Mouse (Mus musculus) lung, postnatal 0 days (tissue): ENCODE measurements around the gene Gnai2. TPM values are rescaled to one million over a fixed set of nuclear protein-coding genes. Genes with fewer than 3 reads are reported as not detected.

Source experiments
- ATAC-seq: fragments of 200-750 bp; cut with Nextera tagmentation; 2 replicates; pipeline ENCODE4 v1.8.0; 2017; ENCODE audit warnings: moderate library complexity
- DNase-seq: peaks from one replicate; pipeline ENCODE4 v3.0.0-alpha.2; 2016; ENCODE audit warnings: low spot score
- H3K27ac ChIP-seq: fragments of 300-500 bp; sonication (generic); 2 replicates; pipeline ENCODE4 v1.5.1; 2014; ENCODE audit warnings: antibody characterized with exemption, mild to moderate bottlenecking, low read length, mixed read lengths
- H3K27me3 ChIP-seq: fragments of 300-500 bp; sonication (generic); replicated peaks from 2 replicates; pipeline ENCODE4 v1.6.1; 2014; ENCODE audit warnings: low read length, mixed read lengths; ENCODE audit not compliant: insufficient read depth
- H3K36me3 ChIP-seq: fragments of 300-500 bp; sonication (generic); 2 replicates; pipeline ENCODE4 v1.6.1; 2014; ENCODE audit warnings: low read length, mixed read lengths; ENCODE audit not compliant: insufficient read depth
- H3K4me1 ChIP-seq: fragments of 300-500 bp; sonication (generic); 2 replicates; pipeline ENCODE4 v1.6.1; 2014; ENCODE audit warnings: antibody characterized with exemption, low read depth, low read length, mixed read lengths; ENCODE audit not compliant: insufficient read depth
- H3K4me2 ChIP-seq: fragments of 300-500 bp; sonication (generic); replicated peaks from 2 replicates; pipeline ENCODE4 v1.6.1; 2014; ENCODE audit warnings: low read depth, mild to moderate bottlenecking, low read length, moderate library complexity, mixed read lengths
- H3K4me3 ChIP-seq: fragments of 300-500 bp; sonication (generic); 2 replicates; pipeline ENCODE4 v1.5.1; 2014; ENCODE audit warnings: low read depth, low read length
- H3K9ac ChIP-seq: fragments of 300-500 bp; sonication (generic); replicated peaks from 2 replicates; pipeline ENCODE4 v1.6.1; 2014; ENCODE audit warnings: low read depth, mild to moderate bottlenecking
- H3K9me3 ChIP-seq: fragments of 300-500 bp; sonication (generic); 2 replicates; pipeline ENCODE4 v1.6.1; 2016; ENCODE audit warnings: low read length, mixed read lengths
- CTCF ChIP-seq: IDR thresholded peaks from 2 replicates; pipeline ENCODE4 v1.5.1; 2016; ENCODE audit warnings: antibody characterized with exemption, mild to moderate bottlenecking
- EP300 ChIP-seq: IDR thresholded peaks from 2 replicates; pipeline ENCODE4 v1.6.1; 2016; ENCODE audit warnings: antibody characterized with exemption, mild to moderate bottlenecking, control low read depth
- WGBS: fragments of 180-500 bp; shearing (Covaris S2); extraction: QIAGEN DNeasy Blood & Tissue Kit; methylation state at CpG from one replicate; pipeline ENCODE4 v1.1.7; 2014; 5-methylcytosine and 5-hydroxymethylcytosine counted together
- polyA plus RNA-seq: library from polyadenylated mRNA; unstranded; fragments of >200 nt; fragmentation: Nextera tagmentation; extraction: Ambion mirVana; gene quantifications from 2 replicates; pipeline ENCODE4 v1.2.1, GENCODE M21; 2015

Gene Gnai2
- polyA plus RNA-seq, 1 experiment from 2014 or later, result 414 TPM

DNA sequence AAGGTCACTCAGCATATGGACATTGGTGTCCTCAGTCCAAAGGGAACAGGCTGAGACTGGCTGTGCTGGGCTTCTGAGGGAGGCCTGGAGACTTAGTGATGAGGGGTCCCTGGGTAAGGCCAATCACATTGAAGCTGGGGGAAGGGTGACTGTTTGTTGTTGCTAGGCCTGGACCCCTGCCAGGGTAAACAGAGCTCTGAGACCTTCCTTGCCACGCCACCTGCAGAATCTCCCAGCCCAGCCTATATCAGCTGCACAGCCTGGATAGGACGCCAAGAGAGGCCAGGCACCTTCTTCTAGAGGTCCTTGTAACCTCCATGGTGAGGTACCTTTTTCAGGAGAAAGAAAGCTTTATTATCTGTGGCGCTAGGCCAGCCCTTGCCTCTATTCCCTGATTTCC lies 33.7 kb upstream of the Gnai2 start:
- WGBS, result 73% methylated on average over 3 of the region's 3 CpGs
- H3K9me3 ChIP-seq, result no peaks in the 10 kb centered on the region
- H3K4me3 ChIP-seq, result no peak overlapping the region
- no peaks in the 10 kb centered on the region for H3K36me3 ChIP-seq
- no peak overlapping the region for H3K4me2 ChIP-seq
- H3K4me1 ChIP-seq, result peaks cover 15% of the 10 kb centered on the region
- TF ChIP-seq EP300 (no peak), CTCF (no peak)
- no peak overlapping the region for H3K27ac ChIP-seq
- ATAC-seq, result no peak
- no peak for DNase-seq
- H3K27me3 ChIP-seq, result no peaks in the 10 kb centered on the region
- H3K9ac ChIP-seq, result no peak overlapping the region

DNA sequence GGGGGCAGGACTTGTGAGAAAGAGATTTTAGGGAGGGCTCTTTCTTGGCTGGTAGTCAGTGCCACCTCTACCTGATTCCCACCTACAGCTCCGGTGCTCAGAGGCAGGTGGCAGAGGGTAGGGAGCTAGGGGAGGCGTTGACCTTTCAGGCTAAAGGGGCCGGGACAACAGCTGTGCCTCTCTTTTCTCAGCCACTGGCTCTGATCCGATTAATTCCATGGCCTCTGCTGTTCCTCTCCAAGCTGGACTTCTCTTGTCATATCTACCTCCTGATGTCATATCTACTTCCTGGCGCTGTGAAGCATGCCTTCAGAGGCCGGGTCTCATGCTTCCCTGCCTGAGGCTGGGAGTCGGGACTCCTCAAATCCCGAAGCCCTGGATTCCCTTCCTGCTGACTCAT lies 32.8 kb upstream of the Gnai2 start:
- no peaks in the 10 kb centered on the region for H3K9me3 ChIP-seq
- H3K4me2 ChIP-seq, result no peak overlapping the region
- no peak for TF ChIP-seq CTCF
- TF ChIP-seq EP300, result no peak
- H3K27ac ChIP-seq, result no peak overlapping the region
- no peak overlapping the region for H3K9ac ChIP-seq
- H3K4me1 ChIP-seq, result peaks cover 15% of the 10 kb centered on the region
- DNase-seq (no peak), ATAC-seq (no peak; the same call in 1 of the 2 replicates)
- H3K27me3 ChIP-seq, result no peaks in the 10 kb centered on the region
- WGBS, result 47% methylated on average over 8 of the region's 8 CpGs
- H3K4me3 ChIP-seq, result no peak overlapping the region
- H3K36me3 ChIP-seq, result no peaks in the 10 kb centered on the region

DNA sequence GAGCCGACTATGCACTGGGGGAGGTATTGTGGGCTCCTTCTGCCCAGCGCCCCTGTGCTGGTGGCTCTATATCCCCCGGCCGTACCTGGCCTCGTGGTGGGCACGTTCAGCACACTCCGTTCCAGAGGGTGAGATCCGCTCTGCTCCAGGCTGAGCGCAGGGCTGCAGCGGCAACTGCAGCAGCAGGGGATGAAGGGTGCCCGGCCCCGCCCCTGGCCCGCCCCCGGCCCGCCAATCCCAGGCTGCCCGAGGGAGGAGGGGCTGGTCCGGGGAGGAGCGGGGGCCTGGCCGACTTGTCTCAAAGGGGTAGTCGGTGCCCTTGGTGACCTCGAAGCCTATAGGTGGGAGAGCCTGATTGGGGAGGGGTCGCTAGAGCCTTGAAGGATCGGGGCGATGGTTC lies 32.1 kb upstream of the Gnai2 start:
- Histone ChIP-seq H3K27ac (no peak overlapping the region), H3K4me3 (peak overlapping the region; percentile 29), H3K27me3 (no peaks in the 10 kb centered on the region), H3K4me1 (peaks cover 15% of the 10 kb centered on the region), H3K9me3 (no peaks in the 10 kb centered on the region), H3K4me2 (peak overlapping the region; percentile 74), H3K9ac (0 out of 2 replicates have a peak overlapping the region, but pooled peaks have one; percentile 5), H3K36me3 (no peaks in the 10 kb centered on the region)
- TF ChIP-seq CTCF (no peak), EP300 (no peak)
- DNase-seq (peak; percentile 47), ATAC-seq (peak; percentile 90)
- whole genome bisulfite sequencing, result under 1% methylated on average over 24 of the region's 24 CpGs

DNA sequence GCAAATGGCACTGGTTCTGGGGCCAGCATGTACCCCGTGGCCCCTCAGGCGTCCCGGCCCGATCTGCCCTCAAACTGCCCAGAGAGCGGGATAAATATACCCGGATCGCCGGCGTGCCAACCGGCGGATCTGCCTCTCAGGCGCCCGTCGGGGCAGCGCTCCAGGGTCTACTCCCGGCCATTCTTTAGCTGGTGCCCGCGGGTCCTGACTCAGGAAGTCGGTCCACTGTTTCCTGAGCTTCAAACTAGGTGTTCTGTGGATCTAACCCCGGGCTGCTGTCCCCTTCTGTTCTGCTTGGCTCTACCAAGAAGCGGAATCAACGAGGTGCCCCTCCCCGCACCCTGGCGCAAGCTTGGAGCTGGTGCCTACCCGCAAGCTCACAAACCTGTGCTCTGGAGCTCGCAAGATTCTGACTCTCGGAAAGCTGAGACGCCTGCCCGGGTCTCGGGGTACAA lies 31.6 kb upstream of the Gnai2 start:
- no peaks in the 10 kb centered on the region for H3K27me3 ChIP-seq
- TF ChIP-seq CTCF (no peak), EP300 (no peak)
- H3K27ac ChIP-seq, result no peak overlapping the region
- no peaks in the 10 kb centered on the region for H3K9me3 ChIP-seq
- H3K4me1 ChIP-seq, result peaks cover 15% of the 10 kb centered on the region
- no peaks in the 10 kb centered on the region for H3K36me3 ChIP-seq
- ATAC-seq (peak; percentile 37), DNase-seq (no peak)
- 0 out of 2 replicates have a peak overlapping the region, but pooled peaks have one; percentile 5 for H3K9ac ChIP-seq
- peak overlapping the region; percentile 74 for H3K4me2 ChIP-seq
- WGBS, result 0% methylated on average over 30 of the region's 30 CpGs
- peak overlapping the region; percentile 29 for H3K4me3 ChIP-seq

DNA sequence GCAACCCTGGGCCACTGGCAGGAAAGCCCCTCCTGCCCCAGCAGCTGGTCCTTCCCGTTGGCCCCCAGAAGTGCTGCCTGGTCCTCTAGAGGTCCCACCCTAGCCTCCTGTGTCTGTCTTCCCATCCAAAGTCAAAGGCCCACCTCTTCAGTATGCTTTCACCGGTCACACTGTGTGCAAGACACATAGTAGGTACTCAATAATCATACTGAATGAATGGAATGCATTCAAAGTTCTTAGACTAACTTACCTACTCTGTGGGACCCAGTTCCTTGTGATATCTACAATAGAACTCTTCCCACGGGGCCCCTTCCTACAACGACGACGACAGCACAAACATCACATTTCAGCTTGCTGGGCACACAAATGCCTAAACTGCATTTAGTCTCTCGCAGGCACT lies 30.1 kb upstream of the Gnai2 start:
- H3K27me3 ChIP-seq, result no peaks in the 10 kb centered on the region
- no peak overlapping the region for H3K9ac ChIP-seq
- no peak overlapping the region for H3K4me3 ChIP-seq
- no peak for DNase-seq
- no peaks in the 10 kb centered on the region for H3K36me3 ChIP-seq
- TF ChIP-seq EP300, result no peak
- no peak for TF ChIP-seq CTCF
- H3K4me1 ChIP-seq, result peaks cover 15% of the 10 kb centered on the region
- H3K27ac ChIP-seq, result no peak overlapping the region
- no peaks in the 10 kb centered on the region for H3K9me3 ChIP-seq
- WGBS, result 81% methylated on average over 7 of the region's 7 CpGs
- H3K4me2 ChIP-seq, result no peak overlapping the region
- no peak for ATAC-seq

DNA sequence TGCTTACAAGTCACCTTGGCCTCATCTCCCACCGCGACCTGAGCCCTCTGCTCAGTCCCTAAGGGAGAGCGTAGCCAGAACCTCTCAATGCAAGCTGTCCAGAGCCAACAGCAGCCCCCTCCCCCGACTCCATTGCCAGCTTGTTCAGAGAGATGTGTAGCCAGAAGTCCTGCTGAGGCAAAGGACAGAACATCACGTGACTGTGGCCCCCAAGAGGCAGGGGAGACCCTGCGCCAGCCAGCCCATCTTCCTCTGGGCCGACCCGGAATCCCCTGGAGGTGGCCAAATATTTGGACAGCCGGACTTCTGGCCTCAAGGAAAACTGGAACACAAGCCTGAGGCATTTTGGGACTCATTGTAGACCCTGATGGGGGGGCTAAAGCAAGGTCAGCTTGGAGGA lies 28.4 kb upstream of the Gnai2 start:
- H3K4me2 ChIP-seq, result no peak overlapping the region
- H3K4me1 ChIP-seq, result peaks cover 15% of the 10 kb centered on the region
- no peaks in the 10 kb centered on the region for H3K36me3 ChIP-seq
- H3K27ac ChIP-seq, result no peak overlapping the region
- TF ChIP-seq CTCF (no peak), EP300 (no peak)
- ATAC-seq, result no peak
- no peak for DNase-seq
- no peaks in the 10 kb centered on the region for H3K27me3 ChIP-seq
- H3K4me3 ChIP-seq, result no peak overlapping the region
- H3K9me3 ChIP-seq, result no peaks in the 10 kb centered on the region
- 62% methylated on average over 9 of the region's 9 CpGs for WGBS
- no peak overlapping the region for H3K9ac ChIP-seq

DNA sequence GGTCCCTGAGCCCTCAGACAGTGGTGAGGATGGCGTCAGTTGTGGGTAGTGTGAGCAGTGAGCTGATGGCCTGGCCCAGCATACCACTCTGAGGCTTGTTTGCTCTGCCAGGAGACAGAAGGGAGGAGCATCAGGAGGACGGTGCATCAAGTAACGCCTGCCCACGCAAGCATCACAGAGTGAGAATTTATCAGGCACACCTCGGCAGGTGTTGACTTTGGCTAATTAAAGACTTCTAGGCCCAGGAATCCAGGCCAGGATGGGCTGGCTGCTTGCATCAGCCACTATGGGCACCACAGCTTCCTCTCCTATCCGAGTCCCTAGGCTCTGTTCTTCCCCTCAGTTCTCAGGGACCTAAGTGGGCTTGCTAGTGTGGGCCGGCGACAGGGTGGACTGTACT lies 27.2 kb upstream of the Gnai2 start:
- H3K9ac ChIP-seq, result no peak overlapping the region
- 73% methylated on average over 8 of the region's 8 CpGs for WGBS
- TF ChIP-seq EP300 (no peak), CTCF (no peak)
- no peak overlapping the region for H3K27ac ChIP-seq
- H3K27me3 ChIP-seq, result no peaks in the 10 kb centered on the region
- H3K4me2 ChIP-seq, result no peak overlapping the region
- H3K4me3 ChIP-seq, result no peak overlapping the region
- no peaks in the 10 kb centered on the region for H3K9me3 ChIP-seq
- peaks cover 13% of the 10 kb centered on the region for H3K4me1 ChIP-seq
- no peak for ATAC-seq
- no peak for DNase-seq
- H3K36me3 ChIP-seq, result no peaks in the 10 kb centered on the region
